Mouse (Mus musculus) embryonic facial prominence, embryonic 11.5 days (tissue): Measurements from ENCODE around the gene Nuak2. TPM values are rescaled to one million over a fixed set of nuclear protein-coding genes. Genes with fewer than 3 reads are reported as not detected.

ENCODE experiments used
- ATAC-seq: fragments of 200-750 bp; cut with Nextera tagmentation; replicated peaks from 2 replicates; pipeline ENCODE4 v1.8.0; 2017; ENCODE audit warnings: low read depth; ENCODE audit not compliant: insufficient number of reproducible peaks, low FRiP score, low TSS enrichment
- DNase-seq: peaks from one replicate; pipeline ENCODE4 v3.0.0-alpha.2; 2015; ENCODE audit warnings: low spot score
- H3K27ac ChIP-seq: fragments of 300-500 bp; sonication (generic); replicated peaks from 2 replicates; pipeline ENCODE4 v1.5.1; 2014; ENCODE audit warnings: mild to moderate bottlenecking, low read depth, low read length, control low read depth
- H3K27me3 ChIP-seq: fragments of 300-500 bp; sonication (generic); 2 replicates; pipeline ENCODE4 v1.6.1; 2014; ENCODE audit warnings: mild to moderate bottlenecking, low read length, moderate library complexity, mixed read lengths; ENCODE audit not compliant: control insufficient read depth, insufficient read depth
- H3K36me3 ChIP-seq: fragments of 300-500 bp; sonication (generic); replicated peaks from 2 replicates; pipeline ENCODE4 v1.6.1; 2014; ENCODE audit warnings: low read depth, mild to moderate bottlenecking, low read length, moderate library complexity, mixed read lengths; ENCODE audit not compliant: control insufficient read depth, insufficient read depth
- H3K4me1 ChIP-seq: fragments of 300-500 bp; sonication (generic); 2 replicates; pipeline ENCODE4 v1.6.1; 2014; ENCODE audit warnings: low read length, mixed read lengths; ENCODE audit not compliant: control insufficient read depth, insufficient read depth
- H3K4me2 ChIP-seq: fragments of 300-500 bp; sonication (generic); 2 replicates; pipeline ENCODE4 v1.6.1; 2014; ENCODE audit warnings: low read depth, mild to moderate bottlenecking, control low read depth, low read length, moderate library complexity
- H3K4me3 ChIP-seq: fragments of 300-500 bp; sonication (generic); 2 replicates; pipeline ENCODE4 v1.5.1; 2014; ENCODE audit warnings: low read depth, low read length, control low read depth
- H3K9ac ChIP-seq: fragments of 300-500 bp; sonication (generic); replicated peaks from 2 replicates; pipeline ENCODE4 v1.6.1; 2014; ENCODE audit warnings: mild to moderate bottlenecking, control low read depth, low read length
- H3K9me3 ChIP-seq: fragments of 300-500 bp; sonication (generic); replicated peaks from 2 replicates; pipeline ENCODE4 v1.6.1; 2016; ENCODE audit warnings: mild to moderate bottlenecking, low read length, inconsistent platforms, mixed read lengths; ENCODE audit not compliant: control insufficient read depth
- WGBS: fragments of 180-500 bp; shearing (Covaris S2); extraction: QIAGEN DNeasy Blood & Tissue Kit; methylation state at CpG from one replicate; pipeline ENCODE4 v1.1.7; 2014; 5-methylcytosine and 5-hydroxymethylcytosine counted together
- polyA plus RNA-seq: library from polyadenylated mRNA; unstranded; fragments of >200 nt; fragmentation: Nextera tagmentation; extraction: Ambion mirVana; gene quantifications from 2 replicates; pipeline ENCODE4 v1.2.1, GENCODE M21; 2014

Gene Nuak2
- polyA plus RNA-seq, 1 experiment from 2014 or later: 10.8 TPM

GRCm38 (mm10) chr1:132377055-132377365, 61.1 kb downstream of the Nuak2 start:
- Histone ChIP-seq H3K27me3 (no peaks in the 10 kb centered on the region), H3K4me3 (no peak overlapping the region), H3K9ac (peak overlapping the region; percentile 9; the same call in 1 of the 2 replicates), H3K9me3 (no peaks in the 10 kb centered on the region), H3K4me1 (peaks cover 7% of the 10 kb centered on the region; the same call in 1 of the 2 replicates), H3K4me2 (no peak overlapping the region), H3K36me3 (peaks cover 3% of the 10 kb centered on the region), H3K27ac (no peak overlapping the region)
- WGBS: 47% methylated on average over 7 of the region's 7 CpGs
- DNase-seq: no peak
- ATAC-seq: no peak

- Histone ChIP-seq H3K4me3 (no peak overlapping the region), H3K9me3 (no peaks in the 10 kb centered on the region), H3K36me3 (peaks cover 3% of the 10 kb centered on the region), H3K27ac (no peak overlapping the region), H3K27me3 (no peaks in the 10 kb centered on the region), H3K4me2 (no peak overlapping the region), H3K9ac (no peak overlapping the region), H3K4me1 (peaks cover 3% of the 10 kb centered on the region; the same call in 1 of the 2 replicates)
- DNase-seq: no peak
- WGBS: 85% methylated on average over 3 of the region's 3 CpGs
- no peak for ATAC-seq
Observed at GRCm38 (mm10) chr1:132377811-132378210, 61.9 kb downstream of the Nuak2 start.

- WGBS: 83% methylated on average over 27 of the region's 27 CpGs
- H3K4me1 ChIP-seq: 0 out of 2 replicates have a peak, but pooled peaks cover 2% of the 10 kb centered on the region
- DNase-seq (no peak), ATAC-seq (no peak)
- H3K27me3 ChIP-seq: no peaks in the 10 kb centered on the region
- H3K36me3 ChIP-seq: peaks cover 3% of the 10 kb centered on the region
- H3K9ac ChIP-seq: no peak overlapping the region
- no peak overlapping the region for H3K4me2 ChIP-seq
- H3K9me3 ChIP-seq: no peaks in the 10 kb centered on the region
- H3K27ac ChIP-seq: no peak overlapping the region
- H3K4me3 ChIP-seq: no peak overlapping the region
Observed at GRCm38 (mm10) chr1:132380550-132381100, 64.7 kb downstream of the Nuak2 start.

GRCm38 (mm10) chr1:132381929-132382328, 66.0 kb downstream of the Nuak2 start:
- H3K4me1 ChIP-seq: no peaks in the 10 kb centered on the region
- H3K9me3 ChIP-seq: no peaks in the 10 kb centered on the region
- no peak for ATAC-seq
- H3K27me3 ChIP-seq: no peaks in the 10 kb centered on the region
- no peak for DNase-seq
- peaks cover 3% of the 10 kb centered on the region for H3K36me3 ChIP-seq
- H3K4me3 ChIP-seq: no peak overlapping the region
- 70% methylated on average over 10 of the region's 10 CpGs for WGBS
- no peak overlapping the region for H3K9ac ChIP-seq
- H3K27ac ChIP-seq: no peak overlapping the region
- no peak overlapping the region for H3K4me2 ChIP-seq

Other genes with a start within 250 kb of the Nuak2 start
- 8.1 and 9.0 TPM in 2 replicates for gene Mfsd4a, start 248.1 kb upstream of the Nuak2 start, polyA plus RNA-seq
- 1.6 and 2.3 TPM in 2 replicates for gene Cdk18, start 176.4 kb upstream of the Nuak2 start, polyA plus RNA-seq
- gene Lemd1, start 124.7 kb upstream of the Nuak2 start, polyA plus RNA-seq: 1.1 and 3.4 TPM in 2 replicates
- gene AC124108.1, start 124.7 kb upstream of the Nuak2 start, polyA plus RNA-seq: 0.65 and 0.99 TPM in 2 replicates
- gene Gm10188, start 86.4 kb upstream of the Nuak2 start, polyA plus RNA-seq: not detected in 2 replicates
- 0.66 and 0.68 TPM in 2 replicates for gene Klhdc8a, start 17.5 kb upstream of the Nuak2 start, polyA plus RNA-seq
- 6.8 and 8.0 TPM in 2 replicates for gene Tmcc2, start 75.2 kb downstream of the Nuak2 start, polyA plus RNA-seq
- 11.9 and 13.7 TPM in 2 replicates for gene Dstyk, start 101.4 kb downstream of the Nuak2 start, polyA plus RNA-seq
- 59.7 and 64.1 TPM in 2 replicates for gene Rbbp5, start 161.2 kb downstream of the Nuak2 start, polyA plus RNA-seq
- 0.88 and 1.3 TPM in 2 replicates for gene Tmem81, start 190.1 kb downstream of the Nuak2 start, polyA plus RNA-seq
- 7.6 and 11.0 TPM in 2 replicates for gene Cntn2, start 227.1 kb downstream of the Nuak2 start, polyA plus RNA-seq